Mouse (Mus musculus): ENCODE results near the gene Gm5089. TPM values are rescaled to one million over a fixed set of nuclear protein-coding genes. Genes with fewer than 3 reads are reported as not detected.
"Not testable (repeated sequence)": the region's sequence is repeated elsewhere in the genome, so short reads cannot be mapped to it uniquely, and the experiment has no call there.

Gm5089 gene
- polyA plus RNA-seq, 1 experiment from 2014 or later, result 0.23 TPM

DNA sequence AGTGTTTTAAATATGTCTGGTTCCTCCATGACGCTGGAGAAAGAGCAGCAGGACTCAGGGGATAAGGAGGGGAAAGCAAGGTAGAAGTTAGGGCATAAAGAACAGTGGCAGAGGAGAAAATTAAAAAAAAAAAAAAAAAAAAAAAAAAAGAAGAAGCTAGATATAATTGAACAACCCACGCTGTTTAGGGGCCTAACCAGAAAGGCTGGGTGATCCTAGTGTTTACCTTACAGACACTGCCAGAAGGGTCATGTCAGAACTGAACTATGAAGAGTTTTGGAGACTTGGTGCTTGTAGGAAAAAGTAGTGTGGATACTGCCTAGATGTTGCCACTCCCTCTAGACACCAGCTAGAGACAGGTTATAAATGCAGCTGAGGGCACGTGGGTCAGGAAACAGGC, 10.6 kb upstream of the Gm5089 start:
- H3K27me3 ChIP-seq (ENCODE audit: control insufficient read depth, insufficient read depth, low read length), result peaks cover 39% of the 10 kb centered on the region
- peaks cover 14% of the 10 kb centered on the region for H3K4me1 ChIP-seq (ENCODE audit: control insufficient read depth, insufficient read depth, low read length)
- DNase-seq (ENCODE audit: low spot score) (no peak), ATAC-seq (ENCODE audit: insufficient read depth, low FRiP score, low TSS enrichment) (no peak)
- peak overlapping the region; percentile 53 for H3K4me3 ChIP-seq (ENCODE audit: low read depth, low read length)
- no peaks in the 10 kb centered on the region for H3K36me3 ChIP-seq (ENCODE audit: control insufficient read depth, insufficient read depth, low read length)
- H3K9ac ChIP-seq (ENCODE audit: low read length), result peak overlapping the region; percentile 67
- no peaks in the 10 kb centered on the region for H3K9me3 ChIP-seq (ENCODE audit: control insufficient read depth, low read length)
- WGBS, result 21% methylated on average over 3 of the region's 3 CpGs
- peak overlapping the region; percentile 79 for H3K4me2 ChIP-seq (ENCODE audit: low read depth)
- no peak overlapping the region for H3K27ac ChIP-seq (ENCODE audit: low read depth, low read length)

DNA sequence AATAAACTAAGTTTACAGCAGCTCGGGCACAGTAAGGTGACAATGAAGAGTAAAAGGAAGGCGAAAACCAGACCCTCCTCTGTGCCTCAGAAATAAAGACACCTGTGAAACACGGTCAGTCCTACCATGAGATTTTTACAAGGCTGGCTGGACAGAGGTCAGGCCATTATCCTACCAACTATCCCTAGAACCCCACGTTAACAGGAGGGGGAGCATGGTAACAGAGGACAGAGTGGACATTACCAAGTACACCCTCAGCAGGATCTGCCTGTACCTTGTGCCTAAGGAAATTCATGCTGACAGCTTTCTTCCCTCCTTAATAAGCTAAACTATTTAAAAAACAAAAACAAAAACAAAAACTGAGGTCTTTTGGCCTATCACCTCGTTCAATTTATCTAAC, 9.3 kb upstream of the Gm5089 start:
- no peak overlapping the region for H3K27ac ChIP-seq (ENCODE audit: low read depth, low read length)
- 47% methylated on average over 5 of the region's 5 CpGs for WGBS
- H3K4me1 ChIP-seq (ENCODE audit: control insufficient read depth, insufficient read depth, low read length), result peaks cover 14% of the 10 kb centered on the region
- H3K36me3 ChIP-seq (ENCODE audit: control insufficient read depth, insufficient read depth, low read length), result no peaks in the 10 kb centered on the region
- H3K9ac ChIP-seq (ENCODE audit: low read length), result peak overlapping the region; percentile 29
- H3K4me3 ChIP-seq (ENCODE audit: low read depth, low read length), result peak overlapping the region; percentile 13; the same call in 1 of the 2 replicates
- H3K9me3 ChIP-seq (ENCODE audit: control insufficient read depth, low read length), result no peaks in the 10 kb centered on the region
- ATAC-seq (ENCODE audit: insufficient read depth, low FRiP score, low TSS enrichment) (no peak), DNase-seq (ENCODE audit: low spot score) (no peak)
- H3K27me3 ChIP-seq (ENCODE audit: control insufficient read depth, insufficient read depth, low read length), result peaks cover 33% of the 10 kb centered on the region
- H3K4me2 ChIP-seq (ENCODE audit: low read depth), result peak overlapping the region; percentile 29

DNA sequence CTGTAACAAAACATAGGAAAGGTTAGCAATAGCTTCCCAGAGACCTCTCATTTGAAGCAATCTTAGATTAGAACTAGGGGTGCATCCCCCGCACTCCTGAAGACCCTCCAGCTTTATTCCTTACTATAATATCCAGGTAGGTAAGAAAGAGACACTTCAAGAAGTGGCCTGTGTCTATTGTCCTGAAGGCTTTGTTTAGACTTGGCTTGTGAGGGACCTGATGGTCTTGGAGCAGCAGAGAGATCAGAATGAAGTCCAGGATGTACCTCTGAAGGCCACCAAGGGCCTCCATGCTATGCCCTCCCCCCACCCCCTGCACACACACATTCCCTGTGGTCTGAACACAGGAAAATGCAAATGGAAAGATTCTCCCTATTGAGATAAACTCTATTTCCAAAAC, 8.9 kb upstream of the Gm5089 start:
- H3K27ac ChIP-seq (ENCODE audit: low read depth, low read length), result no peak overlapping the region
- no peak for DNase-seq (ENCODE audit: low spot score)
- peaks cover 11% of the 10 kb centered on the region for H3K4me1 ChIP-seq (ENCODE audit: control insufficient read depth, insufficient read depth, low read length)
- H3K9me3 ChIP-seq (ENCODE audit: control insufficient read depth, low read length), result no peaks in the 10 kb centered on the region
- ATAC-seq (ENCODE audit: insufficient read depth, low FRiP score, low TSS enrichment), result no peak
- no peaks in the 10 kb centered on the region for H3K36me3 ChIP-seq (ENCODE audit: control insufficient read depth, insufficient read depth, low read length)
- no peak overlapping the region for H3K9ac ChIP-seq (ENCODE audit: low read length)
- peak overlapping the region; percentile 29; the same call in 1 of the 2 replicates for H3K4me2 ChIP-seq (ENCODE audit: low read depth)
- WGBS, result 94% methylated on average over 1 of the region's 1 CpGs
- H3K27me3 ChIP-seq (ENCODE audit: control insufficient read depth, insufficient read depth, low read length), result peaks cover 33% of the 10 kb centered on the region
- H3K4me3 ChIP-seq (ENCODE audit: low read depth, low read length), result no peak overlapping the region

DNA sequence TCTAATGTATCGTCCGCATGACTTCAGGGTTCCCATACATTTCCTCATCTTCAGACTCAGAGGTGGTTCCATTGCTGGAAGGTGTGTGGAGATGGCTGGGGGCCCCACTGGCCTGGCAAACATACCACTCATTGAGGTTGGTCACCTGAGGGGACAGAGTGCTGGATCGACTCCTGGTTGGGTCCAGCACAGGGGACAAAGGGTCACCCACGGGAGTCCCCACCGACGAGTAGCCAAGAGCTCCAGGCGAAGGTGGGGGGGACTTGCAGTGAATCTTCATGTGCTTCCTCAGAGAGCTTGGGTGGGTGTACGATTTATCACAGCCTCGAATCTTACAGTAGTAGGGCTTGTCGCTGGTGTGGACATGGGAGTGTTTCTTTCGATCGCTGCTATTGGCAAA, 8.4 kb upstream of the Gm5089 start:
- H3K36me3 ChIP-seq (ENCODE audit: control insufficient read depth, insufficient read depth, low read length); H3K9ac ChIP-seq (ENCODE audit: low read length); DNase-seq (ENCODE audit: low spot score); H3K4me2 ChIP-seq (ENCODE audit: low read depth); H3K27ac ChIP-seq (ENCODE audit: low read depth, low read length); ATAC-seq (ENCODE audit: insufficient read depth, low FRiP score, low TSS enrichment); H3K9me3 ChIP-seq (ENCODE audit: control insufficient read depth, low read length); H3K4me3 ChIP-seq (ENCODE audit: low read depth, low read length): not testable (repeated sequence)
- 86% methylated on average over 6 of the region's 12 CpGs for WGBS
- Histone ChIP-seq H3K4me1 (ENCODE audit: control insufficient read depth, insufficient read depth, low read length) (peaks cover 14% of the 10 kb centered on the region), H3K27me3 (ENCODE audit: control insufficient read depth, insufficient read depth, low read length) (peaks cover 29% of the 10 kb centered on the region)

DNA sequence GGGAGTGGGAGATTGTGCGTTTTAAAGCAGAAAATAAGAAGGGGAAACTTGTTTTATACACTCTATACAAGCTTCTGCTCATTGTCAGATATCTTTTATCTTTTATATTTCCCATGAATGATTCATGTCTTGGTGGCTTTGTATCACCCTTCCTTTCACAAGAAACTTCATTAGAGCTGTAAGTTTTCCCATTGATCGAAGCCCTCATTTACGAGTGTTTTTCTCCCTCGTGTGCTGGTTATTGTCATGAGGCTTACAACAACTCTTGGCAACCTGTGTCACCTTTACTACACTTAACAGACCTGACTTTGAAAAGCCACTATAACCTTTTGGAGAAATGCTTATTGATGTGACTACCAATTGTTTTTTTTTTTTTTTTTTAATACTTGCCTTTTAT, 4.6 kb upstream of the Gm5089 start:
- Histone ChIP-seq H3K4me1 (ENCODE audit: control insufficient read depth, insufficient read depth, low read length) (peaks cover 18% of the 10 kb centered on the region), H3K4me2 (ENCODE audit: low read depth) (no peak overlapping the region), H3K4me3 (ENCODE audit: low read depth, low read length) (no peak overlapping the region), H3K9me3 (ENCODE audit: control insufficient read depth, low read length) (no peaks in the 10 kb centered on the region), H3K9ac (ENCODE audit: low read length) (no peak overlapping the region), H3K27ac (ENCODE audit: low read depth, low read length) (no peak overlapping the region), H3K36me3 (ENCODE audit: control insufficient read depth, insufficient read depth, low read length) (no peaks in the 10 kb centered on the region), H3K27me3 (ENCODE audit: control insufficient read depth, insufficient read depth, low read length) (peaks cover 30% of the 10 kb centered on the region)
- ATAC-seq (ENCODE audit: insufficient read depth, low FRiP score, low TSS enrichment), result no peak
- no peak for DNase-seq (ENCODE audit: low spot score)
- WGBS, result 33% methylated on average over 4 of the region's 4 CpGs

GRCm38 (mm10) chr14:122454901-122455561, 4.1 kb upstream of the Gm5089 start:
- Histone ChIP-seq H3K36me3 (ENCODE audit: control insufficient read depth, insufficient read depth, low read length) (no peaks in the 10 kb centered on the region), H3K9me3 (ENCODE audit: control insufficient read depth, low read length) (no peaks in the 10 kb centered on the region), H3K4me1 (ENCODE audit: control insufficient read depth, insufficient read depth, low read length) (peaks cover 21% of the 10 kb centered on the region), H3K27ac (ENCODE audit: low read depth, low read length) (no peak overlapping the region), H3K4me2 (ENCODE audit: low read depth) (no peak overlapping the region), H3K27me3 (ENCODE audit: control insufficient read depth, insufficient read depth, low read length) (peaks cover 30% of the 10 kb centered on the region), H3K9ac (ENCODE audit: low read length) (no peak overlapping the region), H3K4me3 (ENCODE audit: low read depth, low read length) (no peak overlapping the region)
- peak; percentile 47 for DNase-seq (ENCODE audit: low spot score)
- 23% methylated on average over 10 of the region's 10 CpGs for WGBS
- ATAC-seq (ENCODE audit: insufficient read depth, low FRiP score, low TSS enrichment), result no peak

GRCm38 (mm10) chr14:122453996-122454738, 3.3 kb upstream of the Gm5089 start:
- Histone ChIP-seq H3K27ac (ENCODE audit: low read depth, low read length) (peak overlapping the region; percentile 79), H3K4me2 (ENCODE audit: low read depth) (peak overlapping the region; percentile 38), H3K9me3 (ENCODE audit: control insufficient read depth, low read length) (no peaks in the 10 kb centered on the region), H3K4me3 (ENCODE audit: low read depth, low read length) (no peak overlapping the region), H3K27me3 (ENCODE audit: control insufficient read depth, insufficient read depth, low read length) (peaks cover 39% of the 10 kb centered on the region), H3K36me3 (ENCODE audit: control insufficient read depth, insufficient read depth, low read length) (no peaks in the 10 kb centered on the region), H3K4me1 (ENCODE audit: control insufficient read depth, insufficient read depth, low read length) (peaks cover 23% of the 10 kb centered on the region), H3K9ac (ENCODE audit: low read length) (no peak overlapping the region)
- peak; percentile 11; the same call in 1 of the 2 replicates for ATAC-seq (ENCODE audit: insufficient read depth, low FRiP score, low TSS enrichment)
- peak; percentile 71 for DNase-seq (ENCODE audit: low spot score)
- WGBS, result 4% methylated on average over 12 of the region's 12 CpGs

- Histone ChIP-seq H3K36me3 (ENCODE audit: control insufficient read depth, insufficient read depth, low read length) (no peaks in the 10 kb centered on the region), H3K4me3 (ENCODE audit: low read depth, low read length) (0 out of 2 replicates have a peak overlapping the region, but pooled peaks have one; percentile 1), H3K4me2 (ENCODE audit: low read depth) (peak overlapping the region; percentile 38), H3K9me3 (ENCODE audit: control insufficient read depth, low read length) (no peaks in the 10 kb centered on the region), H3K9ac (ENCODE audit: low read length) (peak overlapping the region; percentile 1; the same call in 1 of the 2 replicates), H3K27me3 (ENCODE audit: control insufficient read depth, insufficient read depth, low read length) (peaks cover 44% of the 10 kb centered on the region), H3K4me1 (ENCODE audit: control insufficient read depth, insufficient read depth, low read length) (peaks cover 23% of the 10 kb centered on the region), H3K27ac (ENCODE audit: low read depth, low read length) (peak overlapping the region; percentile 79)
- DNase-seq (ENCODE audit: low spot score), result peak; percentile 88
- ATAC-seq (ENCODE audit: insufficient read depth, low FRiP score, low TSS enrichment), result peak; percentile 83
- WGBS, result 5% methylated on average over 32 of the region's 32 CpGs
These were observed 2.6 kb upstream of the Gm5089 start for GRCm38 (mm10) chr14:122453388-122453995.
